Mouse (Mus musculus): ENCODE data around the gene Eno1.

DNA sequence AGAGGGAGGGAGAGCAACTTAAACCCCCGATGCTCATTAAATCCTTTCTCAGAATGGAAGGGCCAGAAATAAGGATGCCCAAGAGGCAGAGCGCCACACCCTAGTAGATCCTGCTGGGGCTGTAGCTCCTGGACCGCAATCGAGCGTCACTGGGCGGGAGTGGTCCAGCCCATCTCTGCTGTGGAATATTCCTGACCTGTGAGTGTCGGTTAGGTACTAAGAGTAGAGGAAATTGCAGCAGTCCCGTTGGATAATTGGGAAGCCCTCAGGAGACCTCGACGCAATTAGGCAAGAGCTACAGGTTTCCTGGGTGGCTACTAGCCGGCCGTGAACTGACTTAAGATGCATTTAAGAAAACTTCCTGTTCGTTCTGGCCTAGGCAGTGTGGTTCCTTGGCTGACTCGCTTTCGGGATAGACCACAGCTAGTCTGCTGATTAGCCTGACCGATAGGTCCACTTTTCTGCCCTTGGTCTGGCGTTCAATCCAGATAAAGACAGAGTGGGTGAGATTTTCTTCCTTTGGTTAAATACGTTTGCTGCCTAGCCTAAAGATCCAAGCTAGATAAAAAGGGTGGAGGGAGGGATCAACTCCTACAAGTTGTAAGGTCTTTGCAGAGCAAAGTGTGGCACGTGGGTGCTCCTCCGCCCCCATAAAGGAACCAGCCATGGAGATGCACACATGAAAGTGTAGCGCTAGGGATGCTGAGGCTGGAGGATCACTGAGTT, 1.3 kb downstream of the Eno1 start:
- TF ChIP-seq CTCF (IDR thresholded peaks at IDR 0.05; ENCODE audit: control insufficient read depth, insufficient read depth, low read length) (no peak), POLR2A (IDR thresholded peaks at IDR 0.05; ENCODE audit: borderline replicate concordance, control insufficient read depth, low read depth, low read length) (no peak)

Measured in bone marrow, adult 2 months (tissue).